Mouse (Mus musculus) large intestine, adult 2 months (tissue): ENCODE results near the gene Gm7694. TPM values are rescaled to one million over a fixed set of nuclear protein-coding genes. Genes with fewer than 3 reads are reported as not detected.

Source experiments
- DNase-seq: peaks from one replicate; pipeline ENCODE4 v3.0.0-alpha.2; 2012; ENCODE audit warnings: low read depth, low spot score
- WGBS: fragments of 180-500 bp; shearing (Covaris S2); methylation state at CpG from one replicate; pipeline ENCODE4 v1.1.7; 2018; 5-methylcytosine and 5-hydroxymethylcytosine counted together
- polyA plus RNA-seq: library from polyadenylated mRNA; depleted of rRNA; stranded (reverse); fragments of >200 nt; gene quantifications from 2 replicates; pipeline ENCODE4 v1.2.3, GENCODE M21; 2012; rRNA removed

The Gm7694 gene
- polyA plus RNA-seq, 1 experiment: 10.6 TPM

DNA sequence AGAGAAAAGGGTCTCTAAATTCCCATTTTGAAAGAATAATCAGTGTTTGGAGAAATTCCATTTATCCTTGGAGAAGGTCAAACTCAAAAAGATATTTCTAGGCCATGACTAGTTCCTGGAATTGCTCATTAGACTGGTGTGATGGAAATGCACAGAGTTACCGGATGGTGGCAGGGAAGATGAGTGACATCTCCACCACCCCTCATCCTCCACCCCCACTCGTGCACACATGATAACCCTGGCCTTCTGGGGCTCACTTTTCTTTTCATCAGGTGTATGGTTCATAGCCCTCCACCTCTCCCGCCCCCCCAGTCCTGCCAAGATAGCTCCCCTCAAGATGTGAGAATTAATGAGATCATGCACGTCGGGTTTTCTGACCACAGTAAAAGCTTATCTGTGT lies 12.9 kb downstream of the Gm7694 start:
- 91% methylated on average over 5 of the region's 5 CpGs for WGBS
- no peak for DNase-seq

GRCm38 (mm10) chr1:170292239-170292951 lies 13.7 kb downstream of the Gm7694 start:
- 33% methylated on average over 9 of the region's 9 CpGs for WGBS

GRCm38 (mm10) chr1:170282415-170283129 lies 23.6 kb downstream of the Gm7694 start:
- no peak for DNase-seq
- WGBS: 60% methylated on average over 4 of the region's 4 CpGs

More at GRCm38 (mm10) chr1:170292239-170292951, 13.7 kb downstream of the Gm7694 start:
- DNase-seq: no peak

- DNase-seq: no peak
- WGBS: 71% methylated on average over 3 of the region's 3 CpGs
These were observed 29.1 kb downstream of the Gm7694 start, which contains the start of gene Sh2d1b1 for GRCm38 (mm10) chr1:170277016-170277415. Gene Sh2d1b1, plus strand, starts transcription at chr1:170277320.

- DNase-seq: no peak
These were observed 32.9 kb downstream of the Gm7694 start for GRCm38 (mm10) chr1:170273252-170273651.

- 83% methylated on average over 4 of the region's 4 CpGs for WGBS
- no peak for DNase-seq
These were observed 35.4 kb downstream of the Gm7694 start for GRCm38 (mm10) chr1:170270696-170271095.

- WGBS: 86% methylated on average over 6 of the region's 6 CpGs
These were observed 35.9 kb downstream of the Gm7694 start for GRCm38 (mm10) chr1:170270281-170270680.

DNA sequence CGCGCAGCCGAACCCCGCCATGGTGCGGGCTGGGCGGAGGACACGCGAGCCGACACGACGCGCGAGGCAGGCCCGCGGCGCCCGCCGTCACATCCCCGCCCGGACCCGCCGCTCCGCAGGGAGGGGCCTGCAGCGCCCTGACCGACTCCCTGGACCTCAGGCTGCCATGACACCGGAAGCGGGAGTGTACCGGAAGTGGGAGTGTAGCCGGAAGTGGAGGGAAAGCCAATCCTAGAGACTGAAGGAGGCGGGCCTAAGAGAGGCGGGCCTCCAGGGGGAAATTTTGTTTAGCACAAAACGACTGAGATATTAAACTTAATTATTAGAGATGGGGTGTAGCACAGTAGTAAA lies 50.6 kb downstream of the Gm7694 start:
- WGBS: 20% methylated on average over 32 of the region's 32 CpGs
- DNase-seq: peak; percentile 60

More at GRCm38 (mm10) chr1:170270281-170270680, 35.9 kb downstream of the Gm7694 start:
- no peak for DNase-seq

DNA sequence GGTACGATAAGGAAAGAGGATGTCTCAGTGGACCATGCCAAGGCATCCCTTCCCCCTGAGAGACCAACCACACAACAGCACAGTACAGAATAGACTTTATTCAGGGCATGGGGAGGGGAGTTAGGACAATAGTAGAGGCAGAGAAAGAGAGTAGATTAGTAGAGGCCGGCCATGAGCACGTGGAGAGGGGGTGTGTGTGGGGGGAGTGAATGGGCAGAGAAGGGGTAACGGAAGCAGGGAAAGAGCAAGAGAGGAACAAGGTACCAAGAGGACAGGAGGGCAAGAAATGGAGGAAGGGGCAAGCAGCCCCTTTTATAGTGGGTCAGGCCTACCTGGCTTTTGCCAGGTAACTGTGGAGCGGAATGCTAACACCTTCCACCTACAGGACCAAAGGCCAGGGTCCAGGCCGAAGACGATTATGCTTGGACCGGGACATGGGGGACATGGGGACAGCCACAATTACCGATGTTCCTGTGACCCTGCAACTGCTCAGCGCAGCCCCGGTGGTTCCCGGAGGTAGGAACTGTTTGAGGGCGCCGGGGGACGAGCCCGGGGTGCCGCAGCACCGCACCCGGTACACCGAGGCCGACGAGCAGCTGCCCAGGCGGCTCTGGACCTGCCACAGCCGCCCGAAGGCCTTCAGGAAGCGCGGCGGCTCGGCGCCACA lies 51.1 kb downstream of the Gm7694 start:
- DNase-seq: no peak
- 41% methylated on average over 30 of the region's 30 CpGs for WGBS

Other genes starting within 250 kb of the Gm7694 start
- gene Ddr2, start 195.6 kb downstream of the Gm7694 start, polyA plus RNA-seq: 4.7 and 10.5 TPM in 2 replicates
- gene Uap1, start 131.4 kb downstream of the Gm7694 start, polyA plus RNA-seq: 35.8 and 41.2 TPM in 2 replicates
- gene Uhmk1, start 90.9 kb downstream of the Gm7694 start, polyA plus RNA-seq: 7.7 and 10.5 TPM in 2 replicates
- gene Sh2d1b2, start 73.6 kb downstream of the Gm7694 start, polyA plus RNA-seq: not detected in 2 replicates
- gene Sh2d1b1, start 29.0 kb downstream of the Gm7694 start, polyA plus RNA-seq: 0.73 and 0.85 TPM in 2 replicates
- gene Spata46, start 2.5 kb upstream of the Gm7694 start, polyA plus RNA-seq: not detected in 2 replicates